Mouse (Mus musculus): ENCODE data around the gene Abr.

Abr gene

DNA sequence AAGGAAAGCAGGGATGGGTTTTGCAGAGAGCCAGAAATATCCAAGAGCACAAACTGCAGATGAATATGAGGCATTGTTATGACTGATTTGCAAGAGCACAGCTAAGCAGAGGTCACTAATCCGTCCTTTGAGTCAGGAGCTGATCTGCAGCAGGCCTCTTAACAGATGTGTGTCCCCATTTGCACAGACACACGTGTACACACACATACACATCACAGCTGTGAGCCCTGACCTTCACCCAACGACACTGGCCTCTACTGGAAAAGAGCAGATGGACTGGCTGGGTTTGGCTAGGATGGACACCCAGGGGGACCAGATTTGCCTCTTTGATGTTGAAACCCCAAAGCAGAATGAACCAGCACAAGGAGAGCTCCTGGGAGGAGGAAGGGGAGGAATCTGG, 52.7 kb downstream of the Abr start:
- no peak for DNase-seq (ENCODE audit: low spot score in 2 of 2)

DNA sequence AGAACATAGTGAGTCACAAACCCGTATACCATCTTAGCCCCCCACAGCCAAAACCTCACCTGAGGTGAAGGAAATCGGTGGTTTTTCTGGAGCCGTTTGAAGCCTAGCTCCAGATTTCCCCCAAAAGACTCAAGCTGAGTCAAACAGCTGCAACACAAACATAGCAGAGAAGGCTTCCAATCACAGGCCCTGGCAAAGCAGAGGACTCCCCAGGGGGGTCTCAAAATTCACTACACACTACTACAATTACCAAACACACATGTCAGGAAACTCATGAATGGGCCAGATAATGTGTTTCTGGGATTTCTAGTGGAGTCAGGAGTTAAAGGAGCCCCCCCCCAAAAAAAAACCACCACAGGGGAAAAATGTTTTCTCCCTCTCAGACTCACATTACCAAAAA, 56.0 kb downstream of the Abr start:
- DNase-seq (ENCODE audit: low spot score in 2 of 2): no peak

DNA sequence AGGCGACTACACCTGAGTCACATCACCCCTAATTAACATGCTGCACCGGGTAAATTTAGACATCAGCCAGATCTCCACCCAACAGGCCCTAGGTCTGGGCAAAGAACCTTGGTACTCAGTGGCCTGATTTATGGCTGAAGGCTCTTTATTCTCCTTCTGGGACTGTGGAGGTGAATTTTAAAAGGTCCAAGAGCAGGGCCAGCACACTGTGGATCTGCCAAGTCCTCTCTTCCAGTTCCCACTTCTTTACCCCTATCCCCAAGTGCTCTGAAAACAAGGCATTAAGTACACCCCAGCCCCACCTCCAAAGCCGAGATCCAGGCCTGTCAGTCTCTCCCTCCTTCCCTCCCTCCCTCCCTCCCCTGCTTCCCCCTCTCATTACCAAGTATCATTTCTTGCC, 59.5 kb downstream of the Abr start:
- no peak for DNase-seq (ENCODE audit: low spot score in 2 of 2)

DNA sequence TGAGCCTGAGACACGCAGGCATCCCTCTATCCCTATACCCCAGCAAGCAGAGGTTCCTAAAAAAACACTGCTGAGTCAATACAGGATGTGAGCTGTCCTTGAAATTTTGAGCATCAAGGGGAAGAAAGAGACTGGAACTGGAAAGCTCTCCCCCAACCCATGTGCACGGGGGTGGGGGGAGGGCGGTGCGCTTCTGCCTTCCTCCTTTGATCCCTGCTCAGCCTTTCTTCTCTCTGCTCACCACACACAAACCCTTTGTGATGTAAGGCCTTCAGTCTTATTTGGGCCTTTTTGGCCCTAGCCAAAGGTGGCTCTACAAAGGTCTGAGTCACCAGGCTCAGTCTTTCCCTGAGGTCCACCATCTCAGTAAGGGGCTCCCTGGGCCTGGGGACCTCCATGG, 59.9 kb downstream of the Abr start:
- no peak for DNase-seq (ENCODE audit: low spot score in 2 of 2)

DNA sequence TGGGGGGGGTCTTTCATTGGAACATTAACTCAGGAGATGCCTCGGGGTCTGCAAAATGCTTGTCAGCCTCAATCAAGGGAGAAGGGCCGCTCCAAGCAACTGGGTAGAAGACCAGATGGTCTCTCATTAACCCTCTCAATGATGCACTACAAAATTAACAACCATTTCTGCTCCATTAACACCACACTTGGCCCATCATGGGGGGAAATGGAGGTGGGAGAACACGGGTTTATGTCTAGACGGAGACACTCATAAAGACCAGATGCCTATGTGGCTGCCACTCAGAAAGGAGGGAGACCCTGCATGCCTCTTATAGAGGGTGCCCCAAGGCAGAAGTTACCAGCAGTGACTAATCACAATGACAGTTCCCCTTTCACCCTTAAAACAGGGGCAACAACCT, 64.3 kb downstream of the Abr start:
- no peak for DNase-seq (ENCODE audit: low spot score in 2 of 2)

DNA sequence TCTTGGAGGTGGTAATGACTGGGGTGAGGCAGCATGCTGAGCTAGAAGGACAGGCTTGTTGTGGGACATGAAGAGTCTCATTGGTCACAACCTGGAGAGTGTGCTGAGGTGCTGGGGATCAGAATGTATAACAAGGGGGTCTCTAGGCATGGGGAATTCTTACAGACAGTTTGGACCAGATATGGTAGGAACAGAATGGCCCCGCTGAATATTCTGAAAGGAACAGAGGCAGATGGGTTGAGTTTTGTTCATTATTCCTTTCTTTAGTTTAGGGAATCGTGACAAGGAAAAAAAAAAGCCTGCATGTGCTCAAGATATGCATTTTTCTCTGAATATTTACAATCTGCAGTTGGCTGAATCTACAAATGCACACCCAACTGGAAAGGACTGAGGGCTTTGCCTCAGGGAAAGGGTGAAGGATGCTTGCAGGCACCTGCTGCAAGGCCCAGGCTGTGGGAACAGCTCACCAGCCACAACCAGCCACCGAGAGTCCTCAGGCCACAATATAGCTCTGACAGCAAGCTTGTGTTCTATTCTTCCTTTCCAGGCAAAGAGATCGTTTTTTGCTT, 73.9 kb downstream of the Abr start:
- no peak for DNase-seq (ENCODE audit: low spot score in 2 of 2)

DNA sequence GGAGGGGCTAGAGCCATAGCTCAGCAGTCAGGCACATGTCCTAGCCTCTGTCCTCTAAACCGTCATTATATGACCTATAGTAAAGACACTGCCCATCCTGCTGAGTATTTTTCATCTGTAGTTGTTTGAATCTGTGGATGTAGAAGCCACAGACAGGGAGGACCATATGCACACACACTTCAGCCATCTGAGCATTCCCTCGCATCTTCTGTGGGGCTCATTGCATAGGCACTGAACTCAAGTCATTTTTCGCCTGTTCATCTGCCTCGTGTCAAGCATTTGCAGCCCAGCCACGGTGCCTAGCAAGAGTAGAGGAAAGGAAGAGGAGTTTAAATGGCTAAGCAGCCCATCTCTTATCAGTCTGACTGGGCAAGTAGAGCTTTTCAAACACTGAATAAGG, 74.7 kb downstream of the Abr start:
- no peak for DNase-seq (ENCODE audit: low spot score in 2 of 2)

DNA sequence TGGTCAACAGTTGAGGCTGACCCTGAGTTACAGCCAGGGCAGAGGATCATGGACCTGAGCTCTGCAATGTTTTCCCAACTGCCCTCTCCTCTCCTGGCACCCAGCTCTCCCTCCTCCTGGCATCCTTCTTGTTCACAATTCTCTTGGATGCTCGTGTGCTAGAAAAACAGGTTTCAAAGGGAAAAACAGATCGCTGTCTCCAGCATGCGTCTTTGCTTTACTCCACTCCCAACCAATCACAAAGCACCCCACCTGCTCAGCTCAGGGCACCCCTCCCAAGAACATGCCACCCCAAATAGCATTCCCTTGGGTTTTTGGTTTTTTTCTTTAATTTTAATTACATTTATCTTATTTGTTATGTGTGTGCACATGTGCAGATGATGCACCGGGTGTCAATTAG, 75.7 kb downstream of the Abr start:
- DNase-seq (ENCODE audit: low spot score in 2 of 2): no peak

DNA sequence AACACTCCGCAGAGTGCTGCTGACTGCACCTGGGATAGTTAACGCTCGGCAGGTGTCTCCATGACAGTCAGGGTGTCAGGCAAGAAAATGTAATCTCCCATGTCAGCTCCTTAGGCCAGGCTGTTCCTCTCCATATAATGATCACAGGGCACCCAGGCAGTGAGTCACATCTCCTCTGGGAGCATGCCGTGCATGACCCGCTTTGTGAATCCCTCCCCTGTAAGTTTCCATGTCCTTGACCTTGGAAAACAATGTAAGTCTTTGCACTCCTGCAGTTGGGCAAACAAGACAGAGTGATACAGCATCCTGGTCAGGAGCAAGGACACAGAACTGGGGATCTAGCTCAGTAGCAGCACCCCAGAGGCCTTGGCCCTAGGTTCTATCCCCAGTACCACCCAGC, 78.8 kb downstream of the Abr start:
- DNase-seq (ENCODE audit: low spot score in 2 of 2): no peak

DNA sequence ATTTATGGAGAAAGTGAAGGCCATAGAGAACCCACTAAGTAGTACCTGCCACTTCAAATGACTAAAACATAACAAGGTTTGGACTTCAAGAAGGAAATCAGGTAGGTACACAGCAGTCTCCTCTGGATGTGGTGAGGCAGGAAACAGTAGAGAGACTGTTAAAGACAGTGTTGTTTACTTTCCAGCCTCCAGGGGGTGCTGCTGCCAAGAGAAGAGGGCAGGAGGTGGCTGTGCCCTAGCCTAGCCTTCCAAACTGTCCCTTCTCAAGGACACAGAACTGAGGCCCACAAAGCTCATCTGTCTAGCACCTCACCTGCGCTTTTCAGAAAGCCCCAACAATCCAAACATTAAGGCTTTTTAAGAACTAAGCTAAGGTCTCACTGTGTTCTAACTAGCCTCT, 81.1 kb downstream of the Abr start:
- DNase-seq (ENCODE audit: low spot score in 2 of 2): peak; percentile 76 to 79

DNA sequence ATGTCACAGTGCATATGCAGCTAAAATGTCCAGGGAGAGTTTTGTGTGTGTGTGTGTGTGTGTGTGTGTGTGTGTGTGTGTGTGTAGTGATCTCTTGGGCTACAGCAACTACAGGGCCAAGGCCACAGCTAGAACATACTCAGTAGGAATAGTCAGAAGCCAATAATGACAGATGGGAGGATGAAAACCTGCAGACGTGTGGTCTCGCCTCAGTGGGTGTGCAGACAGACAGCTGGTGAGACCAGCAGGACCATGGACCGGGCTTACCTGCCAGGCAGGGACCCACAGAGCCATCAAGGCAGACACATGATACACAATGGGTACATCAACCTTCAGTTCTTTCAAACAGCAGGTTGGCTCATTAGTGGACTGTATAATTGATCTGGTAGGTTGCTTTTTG, 84.7 kb downstream of the Abr start:
- no peak for DNase-seq (ENCODE audit: low spot score in 2 of 2)

DNA sequence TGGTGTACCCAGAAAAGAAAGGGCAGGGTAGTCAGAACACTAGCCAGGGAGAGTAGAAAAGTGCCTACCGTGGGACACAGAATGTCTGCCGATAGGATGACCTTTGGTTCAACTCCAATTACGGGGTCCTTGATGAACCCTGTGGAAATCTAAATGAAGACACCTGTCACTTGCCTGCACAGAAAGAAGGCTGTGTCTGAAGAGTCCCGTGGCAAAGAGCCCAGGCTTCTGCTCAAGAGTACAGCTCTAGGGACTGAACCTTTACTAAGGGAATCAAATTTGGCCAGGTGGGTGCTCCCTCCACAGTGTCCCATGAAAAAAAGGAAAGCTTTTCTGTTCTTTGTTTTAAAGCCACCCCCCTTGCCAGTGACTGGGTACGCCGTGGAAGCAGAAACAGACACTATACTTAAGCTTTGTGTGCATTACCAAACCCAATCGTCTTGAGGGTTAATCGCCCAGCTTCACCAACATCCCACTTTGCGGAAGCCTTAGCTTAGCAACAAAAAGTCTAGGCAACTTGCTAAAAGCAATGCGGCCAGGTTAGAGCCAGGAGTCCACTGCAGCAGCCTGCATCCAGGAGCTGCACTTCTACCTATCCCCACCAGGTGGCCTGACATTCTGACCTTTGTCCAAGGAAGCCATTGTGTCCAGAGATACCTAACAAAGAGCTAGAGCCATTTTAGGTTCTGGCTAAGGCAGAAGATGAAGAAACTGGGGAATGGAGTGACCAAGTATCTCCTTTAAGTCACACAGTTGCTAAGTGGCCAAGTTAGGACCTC, 85.3 kb downstream of the Abr start:
- no peak for DNase-seq (ENCODE audit: low spot score in 2 of 2)

DNA sequence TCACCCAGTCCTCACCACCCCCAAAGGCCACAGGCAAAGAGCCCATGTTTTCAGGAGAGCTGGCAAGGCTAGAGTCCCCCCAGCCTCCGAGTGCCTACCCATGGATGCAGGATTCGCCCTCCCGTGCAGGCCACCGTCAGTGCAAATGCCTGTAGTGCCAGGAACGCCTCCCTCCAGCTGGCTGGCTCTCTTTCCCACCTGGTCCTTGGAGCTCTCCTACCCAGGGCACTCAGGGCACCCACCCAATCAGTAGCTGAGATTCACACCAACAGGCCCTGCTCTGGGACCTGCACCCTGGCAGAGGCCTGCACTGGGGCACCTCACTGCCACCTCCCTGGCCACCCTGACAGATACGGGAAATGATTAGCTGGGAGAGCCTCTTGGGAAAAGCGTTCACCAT, 90.1 kb downstream of the Abr start:
- DNase-seq (ENCODE audit: low spot score in 2 of 2): no peak

DNA sequence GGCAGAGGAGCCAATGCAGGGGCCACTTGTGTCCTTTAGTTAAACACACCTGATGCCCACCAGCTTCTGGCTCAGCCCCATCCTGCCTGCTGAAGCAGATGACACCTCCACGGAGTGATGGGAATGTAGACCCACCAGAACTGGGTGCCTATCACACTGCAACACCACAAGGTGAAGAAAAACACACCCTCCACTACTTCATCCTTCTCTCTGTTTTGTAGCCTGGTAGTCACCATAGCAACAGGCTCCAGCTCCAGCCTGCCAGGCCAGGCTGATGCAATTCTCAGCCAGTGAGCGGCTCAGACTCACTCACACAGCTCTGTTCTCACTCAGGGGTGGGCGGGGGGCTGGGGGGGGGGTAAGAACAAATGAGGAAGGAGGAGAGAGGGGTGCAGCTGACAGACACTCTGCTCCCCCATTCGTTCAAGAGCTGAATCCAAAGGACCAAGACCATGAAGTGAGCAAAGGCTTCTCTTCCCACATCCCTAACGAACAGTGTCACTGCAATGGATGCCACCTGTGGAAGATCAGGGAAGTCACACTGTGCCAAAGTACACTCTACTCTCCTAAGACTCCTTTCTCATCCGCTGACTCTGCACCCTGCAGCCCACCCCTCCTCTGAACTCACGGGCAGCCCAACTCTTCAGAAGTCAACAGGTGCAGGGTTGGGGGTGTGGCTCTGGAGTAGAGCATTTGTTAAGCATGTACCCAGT, 91.0 kb downstream of the Abr start:
- DNase-seq (ENCODE audit: low spot score in 2 of 2): peak; percentile 57 to 63

DNA sequence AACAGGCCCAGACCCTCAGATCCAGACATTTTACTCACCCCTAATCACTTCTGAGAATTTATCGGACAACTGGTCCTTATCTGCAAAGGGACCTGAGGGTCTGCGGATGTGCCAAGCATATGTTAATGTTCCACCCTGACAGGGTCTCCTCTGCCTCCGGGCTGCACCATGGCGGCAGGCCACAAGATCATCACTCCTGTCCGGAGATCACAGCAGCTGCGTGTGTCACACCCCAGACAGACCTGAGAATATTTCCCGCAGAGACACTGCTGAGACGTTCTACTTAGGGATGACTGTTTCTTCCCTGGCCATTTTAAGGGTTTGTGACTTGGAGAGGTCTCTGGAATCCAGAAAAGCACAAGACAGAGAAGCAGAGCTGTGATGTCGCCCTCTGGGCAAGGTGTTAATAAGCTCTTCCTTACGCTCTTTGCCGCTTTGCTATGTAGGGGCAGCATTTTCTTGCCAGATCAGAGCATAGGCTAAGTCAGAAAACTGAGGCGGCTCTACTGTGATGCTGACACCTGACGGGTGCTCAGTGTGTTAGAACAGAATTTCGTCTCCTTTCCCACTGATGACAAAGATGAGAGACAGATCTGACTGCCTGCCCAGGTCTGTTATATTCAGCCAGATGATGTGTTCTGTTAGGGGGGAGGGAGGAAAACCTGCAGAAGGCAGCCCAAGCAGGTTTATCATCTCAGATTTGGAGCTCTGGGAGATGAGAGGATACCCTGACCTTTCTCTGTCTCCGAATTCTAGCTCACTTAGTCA, 91.8 kb downstream of the Abr start:
- no peak for DNase-seq (ENCODE audit: low spot score in 2 of 2)

DNA sequence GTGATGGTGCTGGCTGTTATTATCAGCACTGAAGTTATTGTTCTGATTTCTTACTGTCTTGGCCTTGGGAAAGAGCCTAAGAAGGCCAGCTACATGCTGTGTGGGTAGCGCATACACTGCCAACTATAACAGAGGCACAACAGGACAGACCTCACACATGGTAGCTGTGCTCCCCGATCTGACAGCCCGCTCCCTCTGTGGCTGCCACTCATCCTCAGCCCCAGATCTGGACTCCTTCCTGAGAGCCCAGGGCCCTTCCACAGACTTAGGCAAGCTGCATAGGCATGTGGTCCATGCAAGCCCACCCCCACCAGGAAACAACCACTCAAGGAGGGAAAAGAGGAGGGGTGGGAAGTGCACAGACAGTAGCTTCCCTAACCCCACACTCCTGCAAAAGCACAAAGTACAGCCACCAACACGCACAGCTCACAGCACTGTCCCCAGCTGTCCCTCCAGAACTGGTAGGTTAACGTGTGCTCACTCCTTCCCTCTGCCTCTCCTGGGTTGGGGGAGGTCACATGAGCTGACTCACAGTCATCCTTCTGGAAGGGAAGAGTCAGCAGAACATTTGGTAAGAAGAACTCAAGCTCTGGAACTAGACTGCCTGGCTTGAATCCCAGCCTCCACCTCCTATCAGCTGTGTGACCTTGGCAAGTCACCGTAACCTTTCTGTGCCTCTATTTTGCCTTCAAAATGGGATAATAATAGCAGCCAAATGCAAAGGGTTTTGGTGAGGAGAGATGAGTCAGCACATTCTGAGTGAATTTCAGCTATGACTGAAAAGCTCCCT, 92.6 kb downstream of the Abr start:
- peak; percentile 64 to 72 for DNase-seq (ENCODE audit: low spot score in 2 of 2)

DNA sequence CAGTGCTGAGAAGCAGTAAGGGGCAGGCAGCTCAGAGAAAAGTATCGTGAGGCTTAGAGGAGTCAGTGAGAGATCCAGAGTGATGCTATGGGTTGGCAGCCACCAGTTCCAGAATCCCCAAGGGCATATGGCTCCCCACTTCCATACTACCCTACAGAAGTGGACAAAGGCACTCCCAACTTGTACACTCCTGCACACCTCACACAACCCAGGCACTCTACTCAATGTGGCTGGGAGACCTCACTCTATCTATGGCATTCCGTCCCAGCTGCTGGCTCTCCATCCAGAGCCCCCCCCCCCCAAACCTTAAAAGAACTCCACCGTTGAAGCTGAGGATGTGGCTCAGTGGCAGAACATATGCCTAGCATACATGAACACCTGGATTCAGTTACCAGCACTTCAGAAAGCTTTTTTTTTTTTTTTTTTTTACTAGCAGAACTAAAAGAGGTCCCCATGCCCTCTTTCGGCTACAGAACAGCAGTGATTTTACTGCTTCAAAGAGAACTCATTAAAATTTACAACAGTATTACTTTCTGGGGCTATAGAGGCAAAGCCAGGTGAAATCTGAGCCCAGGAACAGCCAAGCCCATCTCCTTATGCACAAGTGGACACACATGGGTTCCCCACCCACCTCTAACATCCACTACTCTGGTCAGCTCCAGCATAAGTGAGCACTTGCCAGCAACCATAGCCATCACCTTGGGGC, 96.3 kb downstream of the Abr start:
- DNase-seq (ENCODE audit: low spot score in 2 of 2): no peak

DNA sequence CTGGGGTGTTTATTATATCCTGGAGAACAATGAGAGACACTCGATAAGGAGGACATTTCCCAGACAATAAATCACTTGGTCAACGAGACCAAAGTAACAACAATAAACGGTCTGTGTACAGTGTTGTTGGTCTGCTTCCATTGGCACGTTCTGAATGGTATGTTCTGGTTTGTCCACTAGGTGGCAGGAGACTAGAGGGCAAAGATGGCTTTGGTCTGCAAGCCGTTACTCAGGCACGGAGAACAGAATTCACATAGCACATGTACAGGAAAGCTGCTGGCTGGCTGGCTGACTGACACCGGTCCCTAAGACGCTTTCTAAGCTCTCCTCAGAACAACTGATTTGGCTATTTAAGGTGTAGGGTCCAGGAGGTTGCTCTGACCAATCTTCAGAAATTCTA, 97.2 kb downstream of the Abr start:
- DNase-seq (ENCODE audit: low spot score in 2 of 2): peak; percentile 77 to 83

DNA sequence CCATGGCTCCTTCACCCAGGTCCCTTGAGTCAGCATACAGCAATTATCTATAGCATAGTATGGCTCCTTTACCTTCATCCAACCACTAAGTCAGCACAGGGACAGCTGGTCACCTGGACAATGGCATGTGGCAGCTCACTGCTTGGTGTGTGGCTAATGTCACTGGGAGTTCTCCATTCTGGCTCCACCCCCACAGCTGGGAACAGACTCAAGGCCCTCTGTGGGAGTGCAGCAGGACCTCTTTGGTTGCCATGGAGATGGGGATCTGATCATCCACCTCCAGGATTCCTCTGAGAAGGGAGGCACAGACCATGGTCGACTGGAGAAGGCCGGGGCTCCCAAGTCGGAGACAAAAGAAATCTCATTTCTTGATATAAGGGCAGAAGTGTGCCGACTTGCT, 98.8 kb downstream of the Abr start:
- DNase-seq (ENCODE audit: low spot score in 2 of 2): peak; percentile 76 to 77

DNA sequence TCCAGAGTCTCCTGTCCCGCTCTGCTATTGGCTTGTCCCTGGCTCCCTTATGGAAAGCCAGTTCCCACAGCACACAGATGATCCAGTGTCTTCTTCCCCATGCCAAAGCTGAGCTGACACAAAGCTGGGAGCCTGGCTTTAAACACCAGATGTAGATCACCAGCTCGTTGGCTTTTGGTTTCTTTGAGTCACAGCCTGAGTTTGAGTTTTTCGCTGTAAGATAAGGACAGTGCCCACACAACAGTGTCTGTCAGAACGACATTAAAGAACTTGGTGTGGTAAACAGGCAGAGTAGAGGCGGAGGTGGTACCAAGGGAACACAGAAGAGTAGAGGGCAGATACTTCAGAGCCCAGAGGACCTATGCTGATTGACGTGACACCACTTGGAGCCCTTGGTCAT, 101.2 kb downstream of the Abr start:
- DNase-seq (ENCODE audit: low spot score in 2 of 2): no peak

DNA sequence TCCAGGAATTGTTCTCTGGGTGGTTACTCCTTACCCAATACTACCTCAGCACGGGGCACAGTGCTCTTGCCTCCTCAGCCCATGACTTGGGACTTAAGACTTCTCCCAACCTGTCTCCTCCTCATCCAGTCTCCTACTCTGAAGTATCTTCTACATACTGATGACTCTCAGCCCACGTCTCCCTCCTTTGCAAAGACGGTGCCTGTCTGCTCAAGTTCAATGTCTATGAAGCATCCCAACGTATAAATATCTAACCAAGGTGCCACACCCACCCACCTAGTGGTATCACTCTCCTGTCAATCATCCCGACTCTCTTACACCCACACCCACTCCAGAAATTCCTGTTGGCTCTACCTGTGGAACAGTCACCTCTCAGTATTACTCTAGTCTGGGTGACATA, 103.5 kb downstream of the Abr start:
- no peak for DNase-seq (ENCODE audit: low spot score in 2 of 2)
